Mouse (Mus musculus): ENCODE measurements around the gene Gpx2. TPM values are rescaled to one million over a fixed set of nuclear protein-coding genes. Genes with fewer than 3 reads are reported as not detected.

The Gpx2 gene
- polyA plus RNA-seq (2012; rRNA removed; ENCODE audit: low replicate concordance) = 73.6 TPM in 1 of 2 replicates, not detected in the other

GRCm38 (mm10) chr12:76795350-76795749 lies at the start of gene Gpx2:
Gene Gpx2, minus strand, starts transcription at chr12:76795554.

GRCm38 (mm10) chr12:76822651-76823041 lies 27.3 kb upstream of the Gpx2 start, which contains the start of gene Rab15:
Gene Rab15, minus strand, starts transcription at chr12:76822908.

GRCm38 (mm10) chr12:76765354-76765851 lies 30.0 kb downstream of the Gpx2 start, which contains the start of the genes Churc1 and Fntb:
Gene Churc1, plus strand, starts transcription at chr12:76765538.
Gene Fntb, plus strand, starts transcription at chr12:76765589.

Other genes starting within 250 kb of the Gpx2 start
- gene Sptb, start 85.0 kb downstream of the Gpx2 start, polyA plus RNA-seq (2012; rRNA removed; ENCODE audit: low replicate concordance) = 0.59 and 0.99 TPM in 2 replicates
- gene Churc1, start 30.0 kb downstream of the Gpx2 start, polyA plus RNA-seq (2012; rRNA removed; ENCODE audit: low replicate concordance) = 65.2 and 76.2 TPM in 2 replicates
- gene Fntb, start 30.0 kb downstream of the Gpx2 start, polyA plus RNA-seq (2012; rRNA removed; ENCODE audit: low replicate concordance) = 23.6 and 42.6 TPM in 2 replicates
- 1.2 and 10.1 TPM in 2 replicates for gene Rab15, start 27.4 kb upstream of the Gpx2 start, polyA plus RNA-seq (2012; rRNA removed; ENCODE audit: low replicate concordance)
- gene Max, start 166.6 kb upstream of the Gpx2 start, polyA plus RNA-seq (2012; rRNA removed; ENCODE audit: low replicate concordance) = 28.4 and 45.7 TPM in 2 replicates

Data from subcutaneous adipose tissue, adult 2 months (tissue).